Mouse (Mus musculus) heart, postnatal 25 days (tissue): ENCODE data around the gene Mgat3. TPM values are rescaled to one million over a fixed set of nuclear protein-coding genes. Genes with fewer than 3 reads are reported as not detected.

ENCODE experiments used
- DNase-seq: peaks from one replicate; pipeline ENCODE4 v3.0.0; 2022; ENCODE audit warnings: low spot score
- intact Hi-C: fragments of 180-260 bp; cut with DNase I; formaldehyde crosslinking; loops from one replicate; pipeline ENCODE4 v1.15.1; 2025
- total RNA-seq, 2 experiments: library from RNA; stranded (reverse); gene quantifications; 2 replicates each; pipeline ENCODE4 v1.2.3; 2021

Mgat3 gene
- total RNA-seq, 2 experiments from 2014 or later: 1.5 to 1.6 TPM

- intact Hi-C loops: no loop called here
- no peak for DNase-seq
Observed at GRCm38 (mm10) chr15:80147090-80147489, 26.4 kb upstream of the Mgat3 start.

GRCm38 (mm10) chr15:80147511-80147910 lies 26.0 kb upstream of the Mgat3 start:
- intact Hi-C loops: no loop called here
- DNase-seq: no peak

- intact Hi-C loops: no loop called here
- no peak for DNase-seq
Observed at GRCm38 (mm10) chr15:80148565-80148964, 25.0 kb upstream of the Mgat3 start.

GRCm38 (mm10) chr15:80149517-80149916 lies 24.0 kb upstream of the Mgat3 start:
- intact Hi-C loops: no loop called here
- no peak for DNase-seq

GRCm38 (mm10) chr15:80152663-80153062 lies 20.9 kb upstream of the Mgat3 start:
- no peak for DNase-seq
- intact Hi-C loops: no loop called here

- intact Hi-C loops: no loop called here
- DNase-seq: no peak
Observed at GRCm38 (mm10) chr15:80153757-80154156, 19.8 kb upstream of the Mgat3 start.

- intact Hi-C loops: no loop called here
- no peak for DNase-seq
Observed at GRCm38 (mm10) chr15:80155707-80156106, 17.8 kb upstream of the Mgat3 start.

- intact Hi-C loops: no loop called here
- DNase-seq: no peak
Observed at GRCm38 (mm10) chr15:80157197-80157943, 16.2 kb upstream of the Mgat3 start.

- DNase-seq: no peak
- intact Hi-C loops: no loop called here
Observed at GRCm38 (mm10) chr15:80158001-80158706, 15.4 kb upstream of the Mgat3 start.

- DNase-seq: no peak
- intact Hi-C loops: no loop called here
Observed at GRCm38 (mm10) chr15:80158707-80159090, 14.8 kb upstream of the Mgat3 start.

GRCm38 (mm10) chr15:80159286-80159901 lies 14.1 kb upstream of the Mgat3 start:
- no peak for DNase-seq
- intact Hi-C loops: no loop called here

- DNase-seq: no peak
Observed at GRCm38 (mm10) chr15:80160223-80160622, 13.3 kb upstream of the Mgat3 start.

GRCm38 (mm10) chr15:80160726-80161125 lies 12.8 kb upstream of the Mgat3 start:
- no peak for DNase-seq
- intact Hi-C loops: no loop called here

More at GRCm38 (mm10) chr15:80160223-80160622, 13.3 kb upstream of the Mgat3 start:
- intact Hi-C loops: no loop called here

- no peak for DNase-seq
Observed at GRCm38 (mm10) chr15:80161199-80161598, 12.3 kb upstream of the Mgat3 start.

GRCm38 (mm10) chr15:80162401-80162964 lies 11.0 kb upstream of the Mgat3 start:
- intact Hi-C loops: no loop called here
- DNase-seq: no peak

More at GRCm38 (mm10) chr15:80161199-80161598, 12.3 kb upstream of the Mgat3 start:
- intact Hi-C loops: no loop called here

GRCm38 (mm10) chr15:80163274-80163673 lies 10.2 kb upstream of the Mgat3 start:
- DNase-seq: no peak

GRCm38 (mm10) chr15:80163716-80164115 lies 9.8 kb upstream of the Mgat3 start:
- intact Hi-C loops: no loop called here
- DNase-seq: no peak

More at GRCm38 (mm10) chr15:80163274-80163673, 10.2 kb upstream of the Mgat3 start:
- intact Hi-C loops: no loop called here

GRCm38 (mm10) chr15:80165396-80165795 lies 8.1 kb upstream of the Mgat3 start:
- DNase-seq: no peak
- intact Hi-C loops: no loop called here

- intact Hi-C loops: no loop called here
- no peak for DNase-seq
Observed at GRCm38 (mm10) chr15:80169484-80169883, 4.0 kb upstream of the Mgat3 start.

GRCm38 (mm10) chr15:80170357-80170756 lies 3.2 kb upstream of the Mgat3 start:
- no peak for DNase-seq
- intact Hi-C loops: loop anchor here (5.0 kb wide), 1 partner anchor 38 kb away; the partner anchor contains the start of gene Tab1
